Mouse (Mus musculus) thymus, postnatal 0 days (tissue): Measurements from ENCODE around the gene Begain. TPM values are rescaled to one million over a fixed set of nuclear protein-coding genes. Genes with fewer than 3 reads are reported as not detected.

Experiments
- polyA plus RNA-seq: library from polyadenylated mRNA; unstranded; fragments of >200 nt; fragmentation: Nextera tagmentation; extraction: Ambion mirVana; gene quantifications from 2 replicates; pipeline ENCODE4 v1.2.1, GENCODE M21; 2015

Gene Begain
- polyA plus RNA-seq, 1 experiment from 2014 or later, result 1.7 TPM

Other genes with a start within 250 kb of the Begain start
- 14.8 and 16.4 TPM in 2 replicates for gene Slc25a29, start 232.3 kb downstream of the Begain start, polyA plus RNA-seq
- gene Slc25a47, start 232.2 kb downstream of the Begain start, polyA plus RNA-seq, result 7.3 and 8.4 TPM in 2 replicates
- 8.1 and 9.1 TPM in 2 replicates for gene Wdr25, start 174.6 kb downstream of the Begain start, polyA plus RNA-seq
- gene Wars, start 174.0 kb downstream of the Begain start, polyA plus RNA-seq, result 59.5 and 64.1 TPM in 2 replicates